Mouse (Mus musculus) erythroblast, embryonic 14.5 days (primary cell): Measurements from ENCODE around the gene Pdik1l.

Experiments
- GATA1 ChIP-seq: IDR thresholded peaks from 2 replicates; pipeline ENCODE4 v1.6.1; 2012; ENCODE audit warnings: low read length, inconsistent platforms, mixed read lengths
- TAL1 ChIP-seq: IDR thresholded peaks from 3 replicates; pipeline ENCODE4 v1.6.1; 2012; ENCODE audit warnings: low read length, inconsistent platforms, mixed read lengths

DNA sequence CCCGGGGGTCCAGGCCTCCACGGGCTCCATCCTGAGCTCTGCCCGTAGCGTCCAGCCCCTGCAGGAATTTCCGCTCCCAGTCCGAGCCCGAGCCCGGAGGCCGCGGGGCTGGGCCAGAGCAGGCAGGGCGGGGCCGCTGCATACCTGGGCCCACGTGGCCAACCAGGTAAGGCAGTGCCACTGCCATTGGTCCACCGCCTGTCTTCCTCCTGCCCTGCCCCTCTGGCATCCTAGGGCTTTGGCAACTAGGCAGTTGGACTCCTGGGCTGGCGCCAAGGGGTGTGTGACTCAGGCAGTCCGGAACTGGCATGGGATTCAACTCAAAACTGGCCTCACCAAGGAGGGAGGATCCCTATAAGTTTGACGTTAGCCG is 49.4 kb downstream of the Pdik1l start, which contains the start of gene Cnksr1:
- TF ChIP-seq GATA1 (no peak), TAL1 (no peak)
